Mouse (Mus musculus) heart, embryonic 14.5 days (tissue): ENCODE data around the gene Zfp850. TPM values are rescaled to one million over a fixed set of nuclear protein-coding genes. Genes with fewer than 3 reads are reported as not detected.
A peak's percentile ranks its signal among the peaks of the same experiment; 100 is the strongest.

Source experiments
- ATAC-seq: fragments of 200-750 bp; cut with Nextera tagmentation; 2 replicates; pipeline ENCODE4 v1.8.0; 2017; ENCODE audit warnings: low read depth, moderate TSS enrichment; ENCODE audit not compliant: insufficient number of reproducible peaks, insufficient read depth, low FRiP score
- H3K27ac ChIP-seq, 2 experiments: fragments of 200-500 bp in 1 of 2; fragments of 300-500 bp in 1 of 2; sonication (generic) in 1 of 2; replicated peaks in 1 of 2; 2 replicates each; pipeline ENCODE4 v1.5.1; 2012 to 2014; ENCODE audit warnings: low read depth in 2 of 2, low read length in 2 of 2, control low read depth in 1 of 2, mild to moderate bottlenecking in 1 of 2, mixed read lengths in 1 of 2; ENCODE audit not compliant: control insufficient read depth in 1 of 2, insufficient read depth in 1 of 2
- H3K27me3 ChIP-seq: fragments of 300-500 bp; sonication (generic); 2 replicates; pipeline ENCODE4 v1.6.1; 2014; ENCODE audit warnings: mild to moderate bottlenecking, low read length, control low read depth; ENCODE audit not compliant: control insufficient read depth, insufficient read depth
- H3K36me3 ChIP-seq: fragments of 300-500 bp; sonication (generic); 2 replicates; pipeline ENCODE4 v1.6.1; 2014; ENCODE audit warnings: mild to moderate bottlenecking, control low read depth, low read length, mixed read lengths; ENCODE audit not compliant: control insufficient read depth, insufficient read depth
- H3K4me1 ChIP-seq, 2 experiments: fragments of 200-500 bp in 1 of 2; fragments of 300-500 bp in 1 of 2; sonication (generic) in 1 of 2; 2 replicates each; pipeline ENCODE4 v1.6.1; 2012 to 2014; ENCODE audit warnings: low read length in 2 of 2, control low read depth in 1 of 2, mixed read lengths in 1 of 2; ENCODE audit not compliant: control insufficient read depth in 2 of 2, insufficient read depth in 2 of 2
- H3K4me2 ChIP-seq: fragments of 300-500 bp; sonication (generic); 2 replicates; pipeline ENCODE4 v1.6.1; 2014; ENCODE audit warnings: mild to moderate bottlenecking, low read length
- H3K4me3 ChIP-seq, 2 experiments: fragments of 200-500 bp in 1 of 2; fragments of 300-500 bp in 1 of 2; sonication (generic) in 1 of 2; 2 replicates each; pipeline ENCODE4 v1.5.1; 2012 to 2014; ENCODE audit warnings: low read length in 2 of 2, mild to moderate bottlenecking in 2 of 2, control low read depth in 1 of 2, low read depth in 1 of 2, moderate library complexity in 1 of 2; ENCODE audit not compliant: control insufficient read depth in 1 of 2, insufficient read depth in 1 of 2
- H3K9ac ChIP-seq: fragments of 300-500 bp; sonication (generic); 2 replicates; pipeline ENCODE4 v1.6.1; 2014; ENCODE audit warnings: mild to moderate bottlenecking, low read length
- H3K9me3 ChIP-seq: fragments of 300-500 bp; sonication (generic); 2 replicates; pipeline ENCODE4 v1.6.1; 2016; ENCODE audit warnings: low read length, control low read depth; ENCODE audit not compliant: control insufficient read depth
- WGBS: fragments of 180-500 bp; shearing (Covaris S2); extraction: QIAGEN DNeasy Blood & Tissue Kit; methylation state at CpG from one replicate; pipeline ENCODE4 v1.1.7; 2014; 5-methylcytosine and 5-hydroxymethylcytosine counted together
- polyA plus RNA-seq: library from polyadenylated mRNA; unstranded; fragments of >200 nt; fragmentation: Nextera tagmentation; extraction: Ambion mirVana; gene quantifications from 2 replicates; pipeline ENCODE4 v1.2.1, GENCODE M21; 2014

Zfp850 gene
- polyA plus RNA-seq: 1.9 and 2.2 TPM in 2 replicates

DNA sequence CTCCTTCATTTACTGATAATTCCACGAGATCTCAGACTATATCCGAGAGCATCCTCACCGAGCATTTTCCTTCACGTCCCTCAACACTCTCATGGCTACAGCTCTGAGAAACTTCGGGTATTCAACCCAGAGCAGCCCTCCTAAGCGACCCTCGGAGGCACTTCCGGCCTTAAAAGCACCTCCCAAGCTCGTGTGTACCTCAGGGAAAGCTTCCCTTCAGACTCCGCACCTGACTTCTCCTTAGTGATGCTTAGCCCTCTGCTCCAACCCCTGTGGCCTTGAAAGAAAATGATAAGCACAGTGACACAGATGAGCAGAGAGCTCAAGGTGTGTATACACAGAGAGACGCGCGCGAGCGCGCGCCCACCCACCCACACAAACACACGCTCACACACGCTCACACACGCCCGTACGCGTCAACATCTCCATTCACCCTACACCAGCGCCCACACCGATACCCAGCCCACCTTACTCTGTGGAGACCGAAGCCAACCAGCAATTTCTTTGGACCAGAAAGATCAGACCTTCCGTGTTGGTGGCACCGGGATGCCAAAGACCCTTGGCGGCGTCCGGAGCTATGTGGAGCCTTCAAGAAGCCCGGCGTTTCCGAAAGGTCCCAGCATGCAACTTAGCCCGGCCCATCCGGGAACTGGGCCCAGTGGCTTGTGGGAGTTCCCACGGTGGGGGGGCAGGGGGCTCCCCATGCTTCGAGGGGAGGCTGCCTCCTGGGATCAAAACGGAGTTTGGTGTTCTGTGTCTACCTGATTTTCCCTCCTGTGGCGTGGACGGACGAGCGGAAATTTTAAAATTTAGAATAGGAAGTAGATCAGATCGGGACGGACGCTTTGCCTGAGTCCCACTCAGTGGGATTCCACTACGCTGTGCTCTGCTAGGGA lies at the start of gene Zfp850:
Zfp850 (minus strand) TSS at position 567 of the 896 bp plus-strand sequence.
- H3K4me2 ChIP-seq: peak within 1 kb of the TSS; percentile 96
- H3K27ac ChIP-seq: peak within 1 kb of the TSS in 1 of 2 experiments; percentile 4; a peak in 1 of 4 replicates
- peak; percentile 83 for ATAC-seq
- H3K4me3 ChIP-seq: peak within 1 kb of the TSS; percentile 85 to 99
- peak within 1 kb of the TSS; percentile 89 for H3K9ac ChIP-seq
- peaks cover 5% of the 10 kb centered on the region; the same call in 1 of the 2 replicates for H3K9me3 ChIP-seq
- peaks cover 2 to 7% of the 10 kb centered on the region in 2 experiments; a peak in 2 of 4 replicates for H3K4me1 ChIP-seq
- no peaks in the 10 kb centered on the region for H3K36me3 ChIP-seq
- H3K27me3 ChIP-seq: no peaks in the 10 kb centered on the region
- under 1% methylated on average over 47 of the region's 47 CpGs for WGBS

DNA sequence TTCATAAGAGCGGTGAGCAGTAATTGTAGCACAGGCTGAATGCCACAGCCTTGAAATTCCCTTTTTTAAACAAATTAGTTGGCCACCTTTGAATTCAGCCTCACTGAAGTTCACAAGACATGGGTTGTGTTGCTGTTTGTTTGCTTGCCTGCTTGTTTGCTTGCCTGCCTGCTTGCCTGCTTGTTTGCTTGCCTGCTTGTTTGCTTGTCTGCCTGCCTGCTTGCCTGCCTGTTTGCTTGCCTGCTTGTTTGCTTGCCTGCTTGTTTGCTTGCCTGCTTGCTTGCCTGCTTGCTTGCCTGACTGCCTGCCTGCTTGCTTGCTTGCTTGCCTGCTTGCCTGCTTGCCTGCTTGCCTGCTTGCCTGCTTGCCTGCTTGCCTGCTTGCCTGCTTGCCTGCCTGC lies 46.1 kb upstream of the Zfp850 start:
- WGBS: 89% methylated on average over 1 of the region's 1 CpGs
- Histone ChIP-seq H3K4me3 (no peak overlapping the region), H3K9ac (no peak overlapping the region), H3K36me3 (no peaks in the 10 kb centered on the region), H3K27ac (no peak overlapping the region), H3K4me1 (no peaks in the 10 kb centered on the region), H3K27me3 (no peaks in the 10 kb centered on the region), H3K4me2 (no peak overlapping the region), H3K9me3 (no peaks in the 10 kb centered on the region)
- no peak for ATAC-seq

DNA sequence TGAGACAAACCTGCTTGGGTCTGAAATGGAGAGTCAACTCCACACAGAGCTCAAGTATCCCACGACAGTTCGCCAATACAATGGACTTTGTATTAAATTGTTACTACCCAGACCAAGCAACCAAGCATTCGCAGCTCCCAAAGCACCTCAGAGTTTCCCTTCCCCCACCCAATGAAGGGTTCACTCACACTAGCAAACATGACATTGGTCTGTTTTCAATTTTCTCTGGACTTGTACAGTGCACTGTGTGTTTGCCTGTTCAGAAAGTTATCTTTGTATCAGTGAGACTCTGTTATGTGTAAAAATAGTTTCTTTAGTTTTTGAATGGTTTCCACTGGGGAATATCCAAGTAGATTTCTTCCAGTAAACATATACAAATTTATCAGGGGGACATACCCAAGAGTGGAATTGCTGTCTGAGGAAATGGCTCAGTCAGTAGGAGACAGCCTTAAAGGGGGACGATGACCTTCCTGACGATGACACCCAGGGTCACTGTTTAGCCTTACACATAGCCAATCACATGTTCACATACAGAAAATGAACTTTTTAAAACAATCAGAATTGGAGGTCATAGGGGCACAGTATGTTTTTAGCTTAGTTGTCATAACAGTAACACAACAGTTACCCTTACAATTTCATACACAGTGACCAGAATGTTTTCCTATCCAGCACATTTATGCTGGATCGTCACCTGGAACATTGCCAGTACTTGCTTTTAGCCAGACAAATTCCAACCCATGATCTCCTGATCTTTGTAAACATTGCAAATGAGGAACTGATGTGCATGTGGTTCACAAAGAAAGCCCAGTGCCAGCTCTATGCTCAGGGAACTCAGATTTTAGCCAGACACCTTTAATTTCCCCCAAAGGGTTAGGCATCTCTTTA lies 39.4 kb upstream of the Zfp850 start:
- no peaks in the 10 kb centered on the region for H3K27me3 ChIP-seq
- WGBS: 87% methylated on average over 6 of the region's 6 CpGs
- H3K4me2 ChIP-seq: no peak overlapping the region
- H3K27ac ChIP-seq: no peak overlapping the region
- H3K36me3 ChIP-seq: peaks cover 7% of the 10 kb centered on the region
- no peak overlapping the region for H3K9ac ChIP-seq
- no peak for ATAC-seq
- peaks cover 2 to 15% of the 10 kb centered on the region in 2 experiments; a peak in 3 of 4 replicates for H3K4me1 ChIP-seq
- no peaks in the 10 kb centered on the region for H3K9me3 ChIP-seq
- H3K4me3 ChIP-seq: no peak overlapping the region

DNA sequence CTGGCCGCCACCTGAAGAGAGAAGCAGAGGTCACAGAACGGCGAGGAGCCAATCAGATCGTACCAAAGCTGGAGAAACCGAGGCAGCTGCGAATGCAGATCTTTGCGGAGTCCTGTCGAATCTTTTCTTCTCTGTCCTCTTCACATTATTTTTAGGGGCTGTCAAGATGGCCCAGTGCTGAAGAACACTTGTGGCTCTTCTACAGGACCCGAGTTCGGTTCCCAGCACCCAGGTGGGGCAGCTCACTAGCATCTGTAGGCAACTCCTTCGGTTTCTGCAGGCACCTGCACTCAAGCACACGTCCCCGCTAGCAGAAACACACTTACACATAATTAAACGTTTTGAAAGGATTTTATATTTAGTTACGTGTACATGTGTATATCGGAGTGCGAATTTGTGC lies 36.7 kb upstream of the Zfp850 start:
- Histone ChIP-seq H3K4me3 (no peak overlapping the region; a peak in 1 of 4 replicates), H3K27ac (peak overlapping the region in 1 of 2 experiments; percentile 33; a peak in 1 of 4 replicates), H3K4me1 (peaks cover 2 to 15% of the 10 kb centered on the region in 2 experiments; a peak in 3 of 4 replicates), H3K9ac (peak overlapping the region; percentile 67), H3K36me3 (peaks cover 34% of the 10 kb centered on the region), H3K4me2 (peak overlapping the region; percentile 56), H3K9me3 (no peaks in the 10 kb centered on the region), H3K27me3 (no peaks in the 10 kb centered on the region)
- 53% methylated on average over 17 of the region's 17 CpGs for WGBS
- ATAC-seq: no peak

DNA sequence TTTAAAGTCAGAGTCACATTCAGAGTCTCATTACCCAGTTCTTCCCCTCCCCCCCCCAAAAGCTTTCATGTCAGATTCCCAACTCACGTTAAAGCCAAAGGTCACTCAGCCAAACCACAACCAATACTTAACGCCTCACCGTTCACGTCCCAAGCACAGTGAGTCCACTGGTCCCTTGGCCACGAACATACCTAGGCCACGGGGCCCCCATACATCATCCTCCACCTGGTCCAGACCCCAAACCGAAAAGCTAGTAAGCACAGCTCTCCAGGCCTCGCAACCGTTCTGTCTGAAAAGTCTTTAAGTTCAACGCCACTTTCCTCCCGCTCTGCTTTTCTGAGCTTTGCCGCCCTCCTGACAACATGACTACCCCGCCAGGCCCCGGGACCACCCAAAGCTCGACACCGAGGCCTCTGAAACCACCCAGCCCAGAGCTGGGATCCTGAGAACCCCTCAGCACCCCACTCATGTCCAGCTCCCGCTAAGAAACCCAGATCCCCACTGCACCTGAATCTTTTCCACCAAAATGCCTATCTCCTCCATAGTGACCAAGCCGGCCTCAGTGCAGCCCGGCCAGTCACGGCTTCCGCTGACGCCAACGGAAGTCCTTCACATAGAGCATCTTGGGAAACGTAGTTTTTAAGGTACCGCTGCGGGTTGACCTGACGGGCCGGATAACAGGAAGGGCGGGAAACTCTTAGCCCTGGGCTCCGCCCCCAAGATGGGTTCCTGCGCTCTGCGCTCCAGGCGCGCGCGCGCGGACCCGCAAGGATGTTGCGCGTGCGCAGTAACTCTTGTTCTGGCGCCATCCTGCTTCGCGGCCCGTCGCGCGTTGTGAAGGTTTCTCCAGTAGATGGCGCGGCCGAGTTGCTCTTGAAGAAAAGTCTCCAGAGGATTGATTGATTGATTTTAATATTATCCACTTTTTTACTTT lies 35.8 kb upstream of the Zfp850 start, which contains the start of gene Psmc4:
Psmc4 (minus strand) TSS at position 626 of the 934 bp plus-strand sequence.
- WGBS: under 1% methylated on average over 52 of the region's 52 CpGs
- peak within 1 kb of the TSS; percentile 82 for H3K4me2 ChIP-seq
- no peaks in the 10 kb centered on the region for H3K27me3 ChIP-seq
- H3K9ac ChIP-seq: peak within 1 kb of the TSS; percentile 88
- H3K36me3 ChIP-seq: peaks cover 42% of the 10 kb centered on the region
- no peaks in the 10 kb centered on the region for H3K9me3 ChIP-seq
- ATAC-seq: peak; percentile 95
- H3K4me1 ChIP-seq: peaks cover 2 to 15% of the 10 kb centered on the region in 2 experiments; a peak in 3 of 4 replicates
- H3K4me3 ChIP-seq: peak within 1 kb of the TSS; percentile 74 to 90
- H3K27ac ChIP-seq: peak within 1 kb of the TSS; percentile 51 to 52; a peak in 3 of 4 replicates

DNA sequence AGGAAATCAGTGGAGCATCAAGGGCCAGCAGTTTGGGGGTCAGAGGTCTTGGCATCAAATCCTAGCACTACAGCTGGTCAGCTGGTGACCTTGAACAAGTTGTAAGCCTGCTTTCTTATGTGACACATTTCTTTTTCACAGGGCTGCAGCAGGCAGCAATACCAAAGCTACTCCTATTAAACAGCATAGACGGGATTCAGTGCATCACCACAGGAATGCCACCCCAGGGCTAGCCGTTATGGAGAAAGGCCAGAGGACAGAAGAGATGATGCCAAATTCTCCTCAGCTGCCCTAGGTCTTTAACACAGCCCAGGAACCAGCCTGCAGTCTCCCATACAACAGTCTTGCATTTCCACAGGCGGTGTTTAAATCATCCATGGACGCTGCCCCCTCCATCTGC lies 30.6 kb upstream of the Zfp850 start:
- Histone ChIP-seq H3K9me3 (no peaks in the 10 kb centered on the region), H3K36me3 (peaks cover 95% of the 10 kb centered on the region), H3K4me2 (no peak overlapping the region), H3K4me3 (no peak overlapping the region), H3K27me3 (no peaks in the 10 kb centered on the region), H3K27ac (no peak overlapping the region), H3K9ac (no peak overlapping the region), H3K4me1 (peaks cover 0 to 10% of the 10 kb centered on the region in 2 experiments; a peak in 3 of 4 replicates)
- WGBS: 96% methylated on average over 4 of the region's 4 CpGs
- no peak for ATAC-seq
